Mouse (Mus musculus) forebrain, embryonic 11.5 days (tissue): Measurements from ENCODE around the gene Nrap. TPM values are rescaled to one million over a fixed set of nuclear protein-coding genes. Genes with fewer than 3 reads are reported as not detected.
A peak's percentile ranks its signal among the peaks of the same experiment; 100 is the strongest.
"Not testable (repeated sequence)": the region's sequence is repeated elsewhere in the genome, so short reads cannot be mapped to it uniquely, and the experiment has no call there.

Source experiments
- ATAC-seq: fragments of 200-750 bp; cut with Nextera tagmentation; replicated peaks from 2 replicates; pipeline ENCODE4 v1.8.0; 2017; ENCODE audit warnings: moderate TSS enrichment; ENCODE audit not compliant: low FRiP score
- DNase-seq: peaks from one replicate; pipeline ENCODE4 v3.0.0-alpha.2; 2017; ENCODE audit warnings: low spot score
- H3K27ac ChIP-seq: fragments of 300-500 bp; sonication (generic); 2 replicates; pipeline ENCODE4 v1.5.1; 2014; ENCODE audit warnings: low read depth, low read length
- H3K27me3 ChIP-seq: fragments of 300-500 bp; sonication (generic); 2 replicates; pipeline ENCODE4 v1.6.1; 2014; ENCODE audit warnings: mild to moderate bottlenecking, low read length, mixed read lengths; ENCODE audit not compliant: control insufficient read depth, insufficient read depth
- H3K36me3 ChIP-seq: fragments of 300-500 bp; sonication (generic); 2 replicates; pipeline ENCODE4 v1.6.1; 2014; ENCODE audit warnings: mild to moderate bottlenecking, low read length, moderate library complexity, mixed read lengths; ENCODE audit not compliant: control insufficient read depth, insufficient read depth
- H3K4me1 ChIP-seq: fragments of 300-500 bp; sonication (generic); replicated peaks from 2 replicates; pipeline ENCODE4 v1.6.1; 2014; ENCODE audit warnings: low read length, mixed read lengths; ENCODE audit not compliant: control insufficient read depth, insufficient read depth
- H3K4me2 ChIP-seq: fragments of 300-500 bp; sonication (generic); 2 replicates; pipeline ENCODE4 v1.6.1; 2014; ENCODE audit warnings: low read depth, mild to moderate bottlenecking, low read length, moderate library complexity, mixed read lengths; ENCODE audit not compliant: severe bottlenecking
- H3K4me3 ChIP-seq: fragments of 300-500 bp; sonication (generic); 2 replicates; pipeline ENCODE4 v1.5.1; 2014; ENCODE audit warnings: low read depth, low read length
- H3K9ac ChIP-seq: fragments of 300-500 bp; sonication (generic); 2 replicates; pipeline ENCODE4 v1.6.1; 2014; ENCODE audit warnings: low read length
- H3K9me3 ChIP-seq: fragments of 300-500 bp; sonication (generic); 2 replicates; pipeline ENCODE4 v1.6.1; 2016; ENCODE audit warnings: low read length, mixed read lengths; ENCODE audit not compliant: control insufficient read depth
- WGBS: fragments of 180-500 bp; shearing (Covaris S2); extraction: QIAGEN DNeasy Blood & Tissue Kit; methylation state at CpG from one replicate; pipeline ENCODE4 v1.1.7; 2014; 5-methylcytosine and 5-hydroxymethylcytosine counted together
- polyA plus RNA-seq: library from polyadenylated mRNA; unstranded; fragments of >200 nt; fragmentation: Nextera tagmentation; extraction: Ambion mirVana; gene quantifications from 2 replicates; pipeline ENCODE4 v1.2.1, GENCODE M21; 2014

Gene Nrap
- polyA plus RNA-seq, 1 experiment from 2014 or later, result 0.17 TPM

DNA sequence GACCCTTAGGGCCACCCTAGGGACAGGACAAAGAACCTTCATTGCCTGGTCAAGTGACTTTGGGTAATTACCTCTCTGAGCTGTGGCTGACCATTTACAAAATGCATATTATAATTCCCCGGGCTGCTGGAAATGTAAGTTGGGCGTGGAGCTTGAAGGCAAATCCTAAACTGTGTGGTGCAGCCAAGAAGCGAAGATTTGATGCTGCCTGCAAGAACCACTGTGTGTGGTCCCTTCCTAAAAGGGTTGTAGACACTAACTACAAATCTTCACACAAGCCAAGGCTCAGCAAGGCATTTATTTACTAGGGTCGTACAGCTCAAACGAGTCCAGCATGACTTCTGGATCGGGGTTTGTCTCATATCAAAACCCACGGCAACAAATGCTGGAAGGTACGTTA lies 25.3 kb downstream of the Nrap start:
- H3K4me2 ChIP-seq, result no peak overlapping the region
- WGBS, result 84% methylated on average over 8 of the region's 8 CpGs
- no peaks in the 10 kb centered on the region for H3K36me3 ChIP-seq
- H3K4me1 ChIP-seq, result no peaks in the 10 kb centered on the region
- no peak overlapping the region for H3K27ac ChIP-seq
- H3K4me3 ChIP-seq, result no peak overlapping the region
- DNase-seq, result no peak
- no peaks in the 10 kb centered on the region for H3K9me3 ChIP-seq
- ATAC-seq, result no peak
- H3K9ac ChIP-seq, result no peak overlapping the region
- H3K27me3 ChIP-seq, result no peaks in the 10 kb centered on the region

DNA sequence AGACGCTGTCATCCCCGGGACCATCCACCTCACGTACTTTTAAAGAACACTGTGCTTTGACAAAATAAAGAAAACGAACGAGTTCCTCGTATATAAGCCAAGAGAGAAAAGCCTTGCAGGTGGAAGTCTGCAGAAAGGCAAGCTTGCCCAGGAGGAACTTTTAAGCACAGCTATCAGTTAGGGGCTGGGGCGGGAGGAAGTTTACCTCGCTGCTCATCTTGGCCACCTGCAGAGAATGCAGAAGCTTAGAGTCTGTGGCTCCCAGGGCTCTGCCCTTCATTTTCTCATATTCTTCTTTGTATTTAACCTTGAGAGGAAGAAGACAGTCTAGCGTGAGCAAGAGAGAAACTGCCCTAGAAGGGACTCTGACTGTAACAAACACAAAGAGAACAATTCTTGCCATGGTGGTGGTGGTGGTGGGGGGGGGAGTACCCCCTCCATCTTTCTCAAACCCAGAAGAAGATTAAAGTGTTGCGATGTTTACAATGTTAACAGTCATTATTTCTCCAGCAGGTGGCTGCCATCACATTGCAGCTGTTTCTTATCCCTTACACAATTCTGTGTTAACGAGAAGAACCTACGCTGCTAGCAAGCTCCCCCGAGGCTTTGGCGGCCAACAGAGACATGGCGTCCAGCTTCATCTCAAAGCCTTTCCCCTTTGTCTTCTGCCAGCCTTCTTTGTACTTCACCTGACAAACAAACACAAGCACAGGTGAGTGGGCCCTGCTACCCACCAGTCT lies 25.9 kb downstream of the Nrap start:
- Histone ChIP-seq H3K36me3 (no peaks in the 10 kb centered on the region), H3K27me3 (no peaks in the 10 kb centered on the region), H3K4me1 (no peaks in the 10 kb centered on the region), H3K4me2 (no peak overlapping the region), H3K9me3 (no peaks in the 10 kb centered on the region), H3K9ac (no peak overlapping the region), H3K27ac (no peak overlapping the region), H3K4me3 (no peak overlapping the region)
- DNase-seq (no peak), ATAC-seq (no peak)
- WGBS, result 63% methylated on average over 15 of the region's 15 CpGs

- no peak overlapping the region for H3K4me2 ChIP-seq
- no peak overlapping the region for H3K4me3 ChIP-seq
- no peaks in the 10 kb centered on the region for H3K4me1 ChIP-seq
- ATAC-seq, result no peak
- H3K9me3 ChIP-seq, result no peaks in the 10 kb centered on the region
- no peaks in the 10 kb centered on the region for H3K27me3 ChIP-seq
- H3K9ac ChIP-seq, result no peak overlapping the region
- H3K27ac ChIP-seq, result no peak overlapping the region
- DNase-seq, result no peak
- WGBS, result 79% methylated on average over 2 of the region's 2 CpGs
- H3K36me3 ChIP-seq, result no peaks in the 10 kb centered on the region
Measured at GRCm38 (mm10) chr19:56358890-56359289, 30.9 kb downstream of the Nrap start.

DNA sequence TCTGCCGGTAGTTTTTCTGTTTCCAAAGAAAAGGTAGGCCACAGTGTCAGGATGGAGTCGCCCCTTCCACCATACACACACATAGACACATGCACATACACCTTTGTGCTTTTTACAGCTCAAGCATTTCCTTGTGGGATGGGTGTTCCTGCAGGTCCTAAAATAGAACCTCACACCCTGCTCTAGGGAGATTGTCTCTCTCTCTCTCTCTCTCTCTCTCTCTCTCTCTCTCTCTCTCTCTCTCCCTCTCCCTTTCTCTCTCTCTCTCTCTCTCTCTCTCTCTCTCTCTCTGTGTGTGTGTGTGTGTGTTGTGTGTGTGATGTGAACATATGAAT lies 32.5 kb downstream of the Nrap start:
- not testable (repeated sequence) for H3K4me2 ChIP-seq, H3K4me3 ChIP-seq, ATAC-seq, H3K27ac ChIP-seq, H3K9ac ChIP-seq, H3K9me3 ChIP-seq, H3K4me1 ChIP-seq, DNase-seq, H3K36me3 ChIP-seq, H3K27me3 ChIP-seq
- 85% methylated on average over 2 of the region's 2 CpGs for WGBS

DNA sequence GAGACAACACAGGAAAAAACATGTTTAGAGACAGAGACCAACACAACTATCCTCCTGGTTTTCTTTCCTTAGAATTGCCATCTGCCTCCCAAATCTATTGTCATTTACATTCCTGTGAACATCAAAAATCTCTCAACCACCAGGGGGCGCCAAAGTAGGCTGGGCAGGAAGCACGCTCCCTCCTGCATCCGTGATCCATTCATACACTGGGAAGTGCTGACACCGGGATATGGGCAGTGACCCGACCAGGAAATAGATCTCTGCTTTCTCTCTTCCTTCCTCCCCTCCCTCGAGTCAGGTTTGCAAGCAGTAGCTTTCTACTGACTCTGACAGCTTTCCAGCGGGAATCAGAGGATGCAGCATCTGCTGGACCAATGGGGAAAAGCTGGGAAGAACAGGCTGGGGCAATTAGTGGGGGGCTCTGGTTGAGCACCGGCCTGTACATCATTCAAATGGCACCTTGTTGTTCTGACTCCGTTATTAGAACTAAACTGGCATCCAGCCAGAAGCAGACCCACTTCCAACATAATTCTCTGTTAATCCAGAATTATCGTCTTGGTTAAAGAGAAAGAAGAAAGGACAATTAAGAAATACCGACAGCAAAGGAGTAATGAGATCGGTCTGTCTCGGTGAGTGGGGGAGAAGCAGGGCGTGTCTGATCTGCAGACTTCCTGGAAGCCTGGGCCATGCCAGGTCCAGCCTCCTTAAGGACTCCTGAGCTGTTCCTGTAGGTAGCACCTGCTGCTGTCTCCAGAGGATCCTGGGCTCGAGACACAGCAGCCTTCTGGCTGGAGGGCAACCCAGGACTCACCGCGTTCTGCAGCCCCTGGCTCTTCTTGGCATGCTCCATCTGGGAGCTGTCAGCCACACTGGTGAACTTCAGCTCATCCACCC lies 33.1 kb downstream of the Nrap start:
- Histone ChIP-seq H3K9me3 (no peaks in the 10 kb centered on the region), H3K27me3 (no peaks in the 10 kb centered on the region), H3K36me3 (no peaks in the 10 kb centered on the region), H3K4me2 (no peak overlapping the region), H3K27ac (no peak overlapping the region), H3K9ac (no peak overlapping the region), H3K4me1 (no peaks in the 10 kb centered on the region), H3K4me3 (no peak overlapping the region)
- DNase-seq, result peak; percentile 81
- 45% methylated on average over 17 of the region's 17 CpGs for WGBS
- ATAC-seq, result no peak

- no peaks in the 10 kb centered on the region; the same call in 1 of the 2 replicates for H3K4me1 ChIP-seq
- H3K27ac ChIP-seq, result no peak overlapping the region
- no peak overlapping the region for H3K9ac ChIP-seq
- no peak for ATAC-seq
- WGBS, result 90% methylated on average over 12 of the region's 12 CpGs
- H3K36me3 ChIP-seq, result no peaks in the 10 kb centered on the region
- H3K9me3 ChIP-seq, result no peaks in the 10 kb centered on the region
- no peaks in the 10 kb centered on the region for H3K27me3 ChIP-seq
- DNase-seq, result no peak
- H3K4me3 ChIP-seq, result no peak overlapping the region
- no peak overlapping the region for H3K4me2 ChIP-seq
Measured at GRCm38 (mm10) chr19:56355201-56355600, 34.6 kb downstream of the Nrap start.

- H3K4me2 ChIP-seq, result no peak overlapping the region
- 89% methylated on average over 10 of the region's 10 CpGs for WGBS
- DNase-seq (no peak), ATAC-seq (no peak)
- peaks cover 4% of the 10 kb centered on the region; the same call in 1 of the 2 replicates for H3K4me1 ChIP-seq
- no peaks in the 10 kb centered on the region for H3K27me3 ChIP-seq
- no peaks in the 10 kb centered on the region for H3K9me3 ChIP-seq
- no peak overlapping the region for H3K4me3 ChIP-seq
- no peak overlapping the region for H3K9ac ChIP-seq
- H3K27ac ChIP-seq, result no peak overlapping the region
- H3K36me3 ChIP-seq, result no peaks in the 10 kb centered on the region
Measured at GRCm38 (mm10) chr19:56353689-56354088, 36.1 kb downstream of the Nrap start.

- Histone ChIP-seq H3K4me2 (no peak overlapping the region), H3K9ac (no peak overlapping the region), H3K36me3 (no peaks in the 10 kb centered on the region), H3K9me3 (no peaks in the 10 kb centered on the region), H3K27ac (no peak overlapping the region), H3K27me3 (no peaks in the 10 kb centered on the region), H3K4me3 (no peak overlapping the region), H3K4me1 (peaks cover 13% of the 10 kb centered on the region)
- DNase-seq (no peak), ATAC-seq (no peak)
- 33% methylated on average over 6 of the region's 6 CpGs for WGBS
Measured at GRCm38 (mm10) chr19:56349295-56349694, 40.5 kb downstream of the Nrap start.
